Mouse (Mus musculus) spleen, adult 2 months (tissue): ENCODE measurements at regions not wholly inside any gene's neighbourhood (a gene's known extent, or its start where the extent isn't known, plus 50 kb on each side); places are given as distances from the start of the nearest gene placed in this dataset.

ENCODE experiments used
- DNase-seq, 2 experiments: peaks; one replicate each; pipeline versions ENCODE4 v3.0.0 to v3.0.0-alpha.2; 2012 to 2021; ENCODE audit warnings: low spot score in 2 of 2, low read depth in 1 of 2
- H3K27ac ChIP-seq: fragments of 200-500 bp; 2 replicates; pipeline ENCODE4 v1.5.1; 2012; ENCODE audit warnings: low read length, inconsistent platforms; ENCODE audit not compliant: insufficient read depth
- H3K27me3 ChIP-seq: fragments of 200-500 bp; 2 replicates; pipeline ENCODE4 v1.6.1; 2012; ENCODE audit warnings: mild to moderate bottlenecking, moderate library complexity, low read length, inconsistent platforms; ENCODE audit not compliant: control insufficient read depth, insufficient read depth
- H3K36me3 ChIP-seq: fragments of 200-500 bp; 2 replicates; pipeline ENCODE4 v1.6.1; 2012; ENCODE audit warnings: mild to moderate bottlenecking, low read length, inconsistent platforms; ENCODE audit not compliant: control insufficient read depth, insufficient read depth
- H3K4me1 ChIP-seq: fragments of 200-500 bp; 2 replicates; pipeline ENCODE4 v1.6.1; 2011; ENCODE audit warnings: inconsistent platforms; ENCODE audit not compliant: control insufficient read depth, insufficient read depth, insufficient read length
- H3K4me3 ChIP-seq: fragments of 200-500 bp; 2 replicates; pipeline ENCODE4 v1.5.1; 2011; ENCODE audit warnings: mild to moderate bottlenecking, inconsistent platforms; ENCODE audit not compliant: insufficient read depth, insufficient read length; ENCODE audit errors: extremely low read depth
- CTCF ChIP-seq: fragments of 200-500 bp; IDR thresholded peaks from 2 replicates; pipeline ENCODE4 v1.5.1; 2011; ENCODE audit warnings: mild to moderate bottlenecking, inconsistent platforms; ENCODE audit not compliant: insufficient read depth, insufficient read length, insufficient replicate concordance; ENCODE audit errors: extremely low read depth
- POLR2A ChIP-seq: fragments of 200-500 bp; IDR thresholded peaks from 2 replicates; pipeline ENCODE4 v1.6.1; 2011; ENCODE audit warnings: low read depth, low read length, inconsistent platforms
- WGBS: fragments of 180-500 bp; shearing (Covaris S2); methylation state at CpG from one replicate; pipeline ENCODE4 v1.1.7; 2018; 5-methylcytosine and 5-hydroxymethylcytosine counted together

DNA sequence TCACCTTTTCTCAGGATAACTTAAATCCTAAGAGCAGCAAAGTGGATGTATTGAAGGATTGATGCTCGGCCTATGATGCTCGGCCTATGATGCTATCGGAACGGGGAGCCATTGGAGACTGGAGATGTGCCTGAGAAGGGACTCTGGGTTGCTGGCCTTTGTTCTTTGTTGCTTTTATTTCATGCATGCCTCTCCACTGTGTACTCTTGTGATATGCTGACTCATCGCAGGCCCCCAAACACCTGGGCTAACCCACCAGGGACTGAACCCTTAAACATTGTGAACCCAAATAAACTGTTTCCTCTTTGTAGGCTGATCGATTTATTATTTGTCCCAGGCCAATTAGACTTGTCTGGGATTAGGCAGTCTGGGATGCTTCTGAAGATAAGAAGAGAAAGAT lies 61.9 kb downstream of the Pdcl3 start:
- no peak for DNase-seq
- H3K4me3 ChIP-seq, result no peak overlapping the region
- TF ChIP-seq POLR2A (no peak), CTCF (no peak)
- no peak overlapping the region for H3K27ac ChIP-seq
- no peaks in the 10 kb centered on the region for H3K4me1 ChIP-seq
- no peaks in the 10 kb centered on the region for H3K36me3 ChIP-seq
- no peaks in the 10 kb centered on the region for H3K27me3 ChIP-seq
- 91% methylated on average over 6 of the region's 6 CpGs for WGBS

DNA sequence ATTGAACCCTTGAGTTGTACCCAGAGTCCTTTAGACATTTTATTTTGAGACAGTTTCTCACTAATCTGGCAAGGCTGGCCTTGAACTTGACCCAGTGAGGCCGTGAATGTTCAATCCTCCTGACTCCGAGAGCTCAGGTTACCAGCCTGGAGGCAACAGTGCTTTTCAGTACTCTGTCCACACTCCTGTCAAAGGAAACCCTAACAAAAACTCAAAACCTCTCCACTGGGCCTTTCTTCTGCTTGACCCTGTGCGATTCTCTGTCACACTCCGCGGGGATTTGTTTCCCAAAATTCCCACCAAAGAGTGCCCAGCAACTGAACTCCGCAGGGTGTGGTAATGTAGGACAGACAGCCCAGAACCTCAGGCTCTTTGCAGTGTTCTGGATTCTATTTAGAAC lies 71.9 kb downstream of the Pdcl3 start:
- Histone ChIP-seq H3K27me3 (no peaks in the 10 kb centered on the region), H3K4me3 (no peak overlapping the region), H3K4me1 (no peaks in the 10 kb centered on the region), H3K36me3 (no peaks in the 10 kb centered on the region), H3K27ac (no peak overlapping the region)
- WGBS, result 93% methylated on average over 6 of the region's 6 CpGs
- no peak for TF ChIP-seq POLR2A
- TF ChIP-seq CTCF, result no peak
- no peak for DNase-seq

DNA sequence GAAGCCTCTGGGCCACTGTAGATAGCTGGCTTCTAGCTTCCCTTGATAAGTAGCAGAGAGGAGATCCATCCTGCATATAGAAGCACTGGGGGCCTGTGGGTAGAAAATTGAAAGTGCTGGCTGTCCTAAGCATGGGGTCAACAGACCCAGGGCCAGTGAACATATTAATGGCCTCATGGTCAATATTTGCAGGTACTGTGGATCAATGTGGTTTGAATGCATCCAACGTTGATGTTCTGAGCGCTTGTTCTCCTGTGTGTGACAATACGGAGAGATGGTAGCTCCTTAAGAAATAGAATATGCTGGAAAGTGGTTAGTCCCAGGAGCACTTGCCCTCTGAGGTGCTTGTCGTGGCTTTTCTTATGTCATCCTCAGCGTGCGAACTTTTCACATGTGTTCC lies 77.1 kb downstream of the Pdcl3 start:
- no peak for TF ChIP-seq POLR2A
- TF ChIP-seq CTCF, result no peak
- no peak for DNase-seq
- H3K4me1 ChIP-seq, result no peaks in the 10 kb centered on the region
- no peaks in the 10 kb centered on the region for H3K36me3 ChIP-seq
- H3K27ac ChIP-seq, result no peak overlapping the region
- 91% methylated on average over 6 of the region's 6 CpGs for WGBS
- H3K27me3 ChIP-seq, result no peaks in the 10 kb centered on the region
- no peak overlapping the region for H3K4me3 ChIP-seq

DNA sequence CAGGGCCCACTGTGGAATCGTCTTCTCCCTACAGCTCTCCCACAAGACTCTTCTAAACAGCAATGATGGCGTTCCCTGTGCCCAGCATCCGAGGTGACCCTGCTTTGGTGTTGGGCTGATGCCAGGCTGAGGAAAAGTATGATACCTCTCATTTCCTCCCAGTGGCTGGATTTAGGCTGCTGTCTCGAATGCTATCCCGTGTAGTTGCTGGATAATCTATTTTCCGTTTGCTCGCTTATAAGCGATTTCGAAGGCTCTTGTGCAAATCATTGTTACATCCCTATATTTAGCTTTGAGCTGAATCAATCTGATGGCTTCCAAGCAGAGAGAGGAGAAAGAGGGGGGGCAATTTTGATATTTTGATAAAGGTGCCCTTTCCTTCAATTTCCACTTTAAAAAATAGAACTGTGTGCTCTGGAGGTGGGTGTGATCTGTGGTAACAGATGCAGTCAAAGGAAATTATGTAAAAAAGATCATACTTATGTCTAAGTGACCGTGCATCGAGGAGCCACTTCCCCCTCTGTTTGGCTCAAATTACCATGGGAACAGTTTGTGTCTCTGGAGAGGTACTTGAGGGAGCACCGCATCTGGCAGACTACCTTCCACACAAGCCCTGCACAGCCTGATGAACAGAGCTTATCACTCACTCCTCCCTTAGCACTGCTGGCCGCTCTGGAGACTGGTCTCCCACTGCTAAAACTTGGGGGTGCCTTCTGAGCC lies 78.4 kb downstream of the Pdcl3 start:
- Histone ChIP-seq H3K4me3 (no peak overlapping the region), H3K4me1 (no peaks in the 10 kb centered on the region), H3K27me3 (no peaks in the 10 kb centered on the region), H3K27ac (no peak overlapping the region), H3K36me3 (no peaks in the 10 kb centered on the region)
- no peak for TF ChIP-seq POLR2A
- no peak for TF ChIP-seq CTCF
- 65% methylated on average over 13 of the region's 13 CpGs for WGBS
- no peak for DNase-seq

DNA sequence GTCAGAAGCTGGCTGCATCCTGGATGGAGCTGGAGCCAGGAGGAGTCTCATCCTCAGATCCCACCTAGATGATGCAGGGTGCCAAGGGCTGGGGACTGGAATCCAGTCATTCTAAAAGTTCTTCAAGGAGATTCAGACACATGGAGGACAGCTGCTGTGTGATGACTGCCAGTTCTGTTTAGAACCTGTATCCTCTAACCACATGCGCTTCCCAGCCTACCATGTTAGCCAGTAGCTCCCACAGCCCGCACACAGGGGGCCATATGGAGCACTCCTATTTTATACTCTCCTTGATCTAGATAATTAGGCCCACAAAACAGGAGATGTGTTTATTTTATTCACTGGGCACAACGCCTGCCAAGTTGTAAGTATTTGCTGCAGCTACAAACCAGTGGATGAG lies 79.4 kb downstream of the Pdcl3 start:
- TF ChIP-seq CTCF (no peak), POLR2A (no peak)
- WGBS, result 88% methylated on average over 3 of the region's 3 CpGs
- Histone ChIP-seq H3K4me1 (no peaks in the 10 kb centered on the region), H3K4me3 (no peak overlapping the region), H3K36me3 (no peaks in the 10 kb centered on the region), H3K27me3 (no peaks in the 10 kb centered on the region), H3K27ac (no peak overlapping the region)
- DNase-seq, result no peak

DNA sequence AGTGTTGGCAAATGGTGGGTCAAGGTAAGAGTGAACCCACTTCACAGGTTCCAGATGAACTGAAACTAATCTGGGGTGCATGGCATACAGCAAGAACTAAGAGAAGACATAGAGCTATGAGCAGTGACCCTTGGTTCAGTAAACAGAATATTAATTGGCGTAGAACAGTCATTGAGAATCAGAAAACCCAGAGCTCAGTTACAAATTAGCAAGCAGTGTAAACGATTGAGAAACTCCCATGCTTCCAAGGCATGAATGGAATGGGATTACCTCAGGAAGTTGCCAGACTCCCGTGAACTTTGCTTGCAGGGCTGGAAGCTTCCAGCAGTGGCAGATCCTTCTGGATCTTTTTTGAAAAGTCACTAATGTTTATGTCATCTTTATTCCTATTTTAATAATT lies 82.5 kb downstream of the Pdcl3 start:
- TF ChIP-seq POLR2A, result no peak
- no peak for TF ChIP-seq CTCF
- Histone ChIP-seq H3K4me3 (no peak overlapping the region), H3K4me1 (no peaks in the 10 kb centered on the region), H3K36me3 (no peaks in the 10 kb centered on the region), H3K27ac (no peak overlapping the region), H3K27me3 (no peaks in the 10 kb centered on the region)
- 73% methylated on average over 3 of the region's 3 CpGs for WGBS
- no peak for DNase-seq

DNA sequence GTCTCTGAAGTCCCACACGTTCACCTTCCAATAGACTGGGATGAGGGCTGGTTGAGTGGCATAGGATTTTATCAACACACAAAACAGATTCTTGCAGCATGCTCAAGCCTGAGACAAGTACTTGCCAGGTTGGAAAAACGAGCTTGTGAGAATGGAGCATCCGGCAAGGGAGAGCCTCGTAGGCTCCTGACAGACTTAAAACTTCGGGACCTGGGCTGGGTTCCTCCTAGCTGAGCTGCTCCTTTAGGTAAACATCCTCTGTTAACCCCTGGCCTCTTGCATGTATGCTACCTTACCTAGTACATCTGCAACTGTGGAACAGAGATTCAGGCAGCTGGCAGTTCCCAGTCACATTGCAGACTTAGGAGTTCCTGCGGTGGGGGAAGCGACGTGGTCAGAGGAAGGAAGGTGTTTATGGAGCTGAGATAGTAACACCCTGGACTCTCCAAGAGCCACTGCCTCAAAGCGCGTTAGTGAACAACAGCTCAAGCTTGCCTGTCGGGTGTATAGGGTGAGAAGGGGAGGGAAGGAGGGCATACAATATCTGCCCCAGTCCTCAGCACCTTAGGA lies 83.8 kb downstream of the Pdcl3 start:
- Histone ChIP-seq H3K4me1 (no peaks in the 10 kb centered on the region), H3K4me3 (no peak overlapping the region), H3K27me3 (no peaks in the 10 kb centered on the region), H3K36me3 (no peaks in the 10 kb centered on the region), H3K27ac (no peak overlapping the region)
- no peak for DNase-seq
- WGBS, result 51% methylated on average over 11 of the region's 11 CpGs
- TF ChIP-seq POLR2A, result no peak
- TF ChIP-seq CTCF, result no peak
